Mouse (Mus musculus) limb, embryonic 14.5 days (tissue): ENCODE results near the gene Smpdl3b. TPM values are rescaled to one million over a fixed set of nuclear protein-coding genes. Genes with fewer than 3 reads are reported as not detected.
"Not testable (repeated sequence)": the region's sequence is repeated elsewhere in the genome, so short reads cannot be mapped to it uniquely, and the experiment has no call there.

Experiments used
- ATAC-seq: fragments of 200-750 bp; cut with Nextera tagmentation; 2 replicates; pipeline ENCODE4 v1.8.0; 2017; ENCODE audit warnings: low read depth, moderate number of reproducible peaks, moderate TSS enrichment; ENCODE audit not compliant: low FRiP score
- DNase-seq: peaks from one replicate; pipeline ENCODE4 v3.0.0-alpha.2; 2015; ENCODE audit warnings: low spot score
- H3K27ac ChIP-seq: fragments of 300-500 bp; sonication (generic); replicated peaks from 2 replicates; pipeline ENCODE4 v1.5.1; 2014; ENCODE audit warnings: low read depth, mild to moderate bottlenecking, low read length, moderate library complexity, mixed read lengths
- H3K27me3 ChIP-seq: fragments of 300-500 bp; sonication (generic); 2 replicates; pipeline ENCODE4 v1.6.1; 2014; ENCODE audit warnings: low read length, mixed read lengths; ENCODE audit not compliant: control insufficient read depth, insufficient read depth
- H3K36me3 ChIP-seq: fragments of 300-500 bp; sonication (generic); 2 replicates; pipeline ENCODE4 v1.6.1; 2014; ENCODE audit warnings: mild to moderate bottlenecking, low read length, moderate library complexity, mixed read lengths; ENCODE audit not compliant: control insufficient read depth, insufficient read depth
- H3K4me1 ChIP-seq: fragments of 300-500 bp; sonication (generic); 2 replicates; pipeline ENCODE4 v1.6.1; 2014; ENCODE audit warnings: antibody characterized with exemption, low read length, mixed read lengths; ENCODE audit not compliant: control insufficient read depth, insufficient read depth
- H3K4me2 ChIP-seq: fragments of 300-500 bp; sonication (generic); replicated peaks from 2 replicates; pipeline ENCODE4 v1.6.1; 2014; ENCODE audit warnings: low read depth, mild to moderate bottlenecking, low read length, moderate library complexity; ENCODE audit not compliant: severe bottlenecking
- H3K4me3 ChIP-seq: fragments of 300-500 bp; sonication (generic); replicated peaks from 2 replicates; pipeline ENCODE4 v1.5.1; 2014; ENCODE audit warnings: low read length
- H3K9ac ChIP-seq: fragments of 300-500 bp; sonication (generic); 2 replicates; pipeline ENCODE4 v1.6.1; 2014; ENCODE audit warnings: mild to moderate bottlenecking, low read depth, low read length, moderate library complexity; ENCODE audit not compliant: severe bottlenecking
- H3K9me3 ChIP-seq: fragments of 300-500 bp; sonication (generic); 2 replicates; pipeline ENCODE4 v1.6.1; 2016; ENCODE audit warnings: low read length; ENCODE audit not compliant: control insufficient read depth
- POLR2A ChIP-seq: fragments of 200-500 bp; IDR thresholded peaks from 2 replicates; pipeline ENCODE4 v1.8.0; 2012; ENCODE audit warnings: inconsistent platforms, mild to moderate bottlenecking, moderate library complexity, borderline replicate concordance; ENCODE audit not compliant: insufficient read depth, insufficient read length; ENCODE audit errors: extremely low read depth
- WGBS: fragments of 180-500 bp; shearing (Covaris S2); extraction: QIAGEN DNeasy Blood & Tissue Kit; methylation state at CpG from one replicate; pipeline ENCODE4 v1.1.7; 2014; 5-methylcytosine and 5-hydroxymethylcytosine counted together
- polyA plus RNA-seq, 2 experiments: library from polyadenylated mRNA; depleted of rRNA in 1 of 2; stranded (reverse) in 1 of 2; unstranded in 1 of 2; fragments of >200 nt; fragmentation: Nextera tagmentation in 1 of 2; extraction: Ambion mirVana in 1 of 2; gene quantifications; 2 replicates each; pipeline versions ENCODE4 v1.2.1 to v1.2.3; 2012 to 2014

The Smpdl3b gene
- polyA plus RNA-seq, 2 experiments, result 7.1 to 8.0 TPM

- no peaks in the 10 kb centered on the region for H3K4me1 ChIP-seq
- H3K36me3 ChIP-seq, result no peaks in the 10 kb centered on the region
- H3K27me3 ChIP-seq, result no peaks in the 10 kb centered on the region
- H3K27ac ChIP-seq, result no peak overlapping the region
- ATAC-seq, result no peak
- no peak overlapping the region for H3K9ac ChIP-seq
- H3K9me3 ChIP-seq, result no peaks in the 10 kb centered on the region
- no peak for DNase-seq
- H3K4me3 ChIP-seq, result no peak overlapping the region
- no peak for TF ChIP-seq POLR2A
- 95% methylated on average over 7 of the region's 7 CpGs for WGBS
- no peak overlapping the region for H3K4me2 ChIP-seq
Measured at GRCm38 (mm10) chr4:132803876-132804275, 46.8 kb upstream of the Smpdl3b start.

DNA sequence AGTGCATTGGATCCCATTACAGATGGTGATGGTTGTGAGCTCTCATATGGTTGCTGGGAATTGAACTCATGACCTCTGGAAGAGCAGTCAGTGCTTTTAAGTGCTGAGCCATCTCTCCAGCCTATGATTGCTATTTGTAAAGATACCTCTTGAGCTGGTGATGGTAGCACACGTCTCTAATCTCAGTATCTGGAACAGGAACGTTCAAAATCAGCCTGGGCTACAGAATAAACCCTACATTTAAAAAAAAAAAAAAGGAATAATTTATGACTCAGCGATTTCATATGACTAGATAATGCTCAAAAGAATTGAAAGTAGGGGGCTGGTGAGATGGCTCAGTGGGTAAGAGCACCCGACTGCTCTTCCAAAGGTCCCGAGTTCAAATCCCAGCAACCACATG is 46.2 kb upstream of the Smpdl3b start:
- H3K27me3 ChIP-seq, result no peaks in the 10 kb centered on the region
- H3K9me3 ChIP-seq, result no peaks in the 10 kb centered on the region
- no peak for TF ChIP-seq POLR2A
- H3K4me2 ChIP-seq, result no peak overlapping the region
- ATAC-seq (no peak), DNase-seq (no peak)
- H3K27ac ChIP-seq, result no peak overlapping the region
- 88% methylated on average over 5 of the region's 5 CpGs for WGBS
- H3K4me1 ChIP-seq, result no peaks in the 10 kb centered on the region
- no peak overlapping the region for H3K9ac ChIP-seq
- no peak overlapping the region for H3K4me3 ChIP-seq
- no peaks in the 10 kb centered on the region for H3K36me3 ChIP-seq

DNA sequence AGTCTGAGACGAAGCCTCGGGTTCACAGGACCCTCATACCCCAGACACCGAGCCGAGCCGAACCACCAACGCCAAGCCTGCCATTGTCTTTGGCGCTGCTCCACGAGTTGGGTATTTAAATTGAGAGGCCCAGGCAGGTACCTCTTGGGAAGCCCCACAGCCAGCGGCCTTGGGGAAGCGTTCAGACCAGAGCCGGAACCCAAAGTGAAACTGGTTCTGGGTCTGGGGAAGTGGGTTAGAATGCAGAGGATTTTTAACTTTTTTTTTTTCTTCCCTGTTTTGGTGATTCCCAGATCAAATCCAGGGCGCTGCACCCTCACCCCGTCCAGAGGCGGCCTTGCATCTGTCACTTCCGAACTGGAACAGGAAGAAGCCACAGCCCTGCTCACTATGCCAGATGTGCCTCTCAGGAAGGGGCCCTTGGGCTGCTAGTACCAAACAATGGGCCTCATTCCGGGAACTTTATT is 45.2 kb upstream of the Smpdl3b start:
- no peaks in the 10 kb centered on the region for H3K27me3 ChIP-seq
- no peaks in the 10 kb centered on the region for H3K36me3 ChIP-seq
- no peaks in the 10 kb centered on the region for H3K4me1 ChIP-seq
- H3K4me3 ChIP-seq, result no peak overlapping the region
- no peak for TF ChIP-seq POLR2A
- no peaks in the 10 kb centered on the region for H3K9me3 ChIP-seq
- DNase-seq (no peak), ATAC-seq (no peak)
- WGBS, result 69% methylated on average over 15 of the region's 16 CpGs
- H3K9ac ChIP-seq, result no peak overlapping the region
- no peak overlapping the region for H3K27ac ChIP-seq
- no peak overlapping the region for H3K4me2 ChIP-seq

DNA sequence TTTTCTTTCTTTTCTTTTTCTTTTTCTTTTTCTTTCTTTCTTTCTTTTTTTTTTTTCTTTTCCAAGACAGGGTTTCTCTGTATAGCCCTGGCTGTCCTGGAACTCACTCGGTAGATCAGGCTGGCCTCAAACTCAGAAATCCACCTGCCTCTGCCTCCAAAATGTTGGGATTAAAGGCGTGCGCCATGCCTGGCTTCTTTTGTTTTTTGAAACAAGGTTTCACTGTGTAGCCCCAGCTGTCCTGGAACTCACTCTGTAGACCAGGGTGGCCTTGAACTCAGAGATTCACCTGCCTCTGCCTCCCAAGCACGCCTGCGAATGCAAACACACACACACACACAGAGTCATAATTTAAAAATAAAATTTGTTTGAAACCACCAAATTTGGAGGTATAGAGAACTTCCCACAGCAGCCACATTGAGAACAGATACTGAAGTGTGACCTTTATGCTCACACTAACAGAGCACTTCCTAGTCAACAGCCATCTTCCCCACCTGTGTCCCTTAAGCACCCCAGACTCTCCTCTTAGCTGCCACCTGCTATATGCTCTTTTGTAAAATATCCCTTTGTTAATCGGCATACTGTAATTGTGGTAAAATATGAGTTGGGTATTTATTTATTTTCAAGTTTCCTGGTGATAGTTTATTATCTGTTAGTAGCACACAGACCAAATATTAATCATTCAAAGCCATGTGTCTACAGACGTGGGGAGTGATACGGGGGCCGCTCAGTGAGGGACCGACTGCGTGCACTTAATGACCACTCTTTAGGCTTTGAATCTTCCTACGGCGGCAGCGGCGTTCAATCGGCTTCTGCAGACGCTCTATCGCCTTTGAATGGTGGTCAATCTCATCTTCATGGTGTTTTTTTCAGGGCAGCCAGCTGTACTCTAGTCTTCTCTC is 44.4 kb upstream of the Smpdl3b start:
- ATAC-seq (no peak), DNase-seq (no peak)
- Histone ChIP-seq H3K36me3 (no peaks in the 10 kb centered on the region), H3K27ac (no peak overlapping the region), H3K4me2 (no peak overlapping the region), H3K27me3 (no peaks in the 10 kb centered on the region), H3K4me1 (no peaks in the 10 kb centered on the region), H3K9ac (no peak overlapping the region), H3K4me3 (no peak overlapping the region), H3K9me3 (no peaks in the 10 kb centered on the region)
- WGBS, result 88% methylated on average over 18 of the region's 18 CpGs
- TF ChIP-seq POLR2A, result no peak

GRCm38 (mm10) chr4:132799845-132800244 is 42.8 kb upstream of the Smpdl3b start:
- no peak overlapping the region for H3K27ac ChIP-seq
- H3K4me1 ChIP-seq, result no peaks in the 10 kb centered on the region
- DNase-seq (no peak), ATAC-seq (no peak)
- WGBS, result 93% methylated on average over 4 of the region's 4 CpGs
- peaks cover 12% of the 10 kb centered on the region for H3K27me3 ChIP-seq
- H3K4me2 ChIP-seq, result no peak overlapping the region
- H3K9me3 ChIP-seq, result no peaks in the 10 kb centered on the region
- no peak overlapping the region for H3K9ac ChIP-seq
- H3K4me3 ChIP-seq, result no peak overlapping the region
- TF ChIP-seq POLR2A, result no peak
- no peaks in the 10 kb centered on the region for H3K36me3 ChIP-seq

GRCm38 (mm10) chr4:132798666-132799065 is 41.6 kb upstream of the Smpdl3b start:
- H3K27me3 ChIP-seq, result peaks cover 12% of the 10 kb centered on the region
- not testable (repeated sequence) for H3K4me3 ChIP-seq, DNase-seq, H3K4me2 ChIP-seq, H3K36me3 ChIP-seq, H3K9me3 ChIP-seq, H3K9ac ChIP-seq, H3K4me1 ChIP-seq, ATAC-seq, H3K27ac ChIP-seq
- WGBS, result 83% methylated on average over 3 of the region's 3 CpGs
